Mouse (Mus musculus) lung, embryonic 14.5 days (tissue): ENCODE data around the gene Etfdh. TPM values are rescaled to one million over a fixed set of nuclear protein-coding genes. Genes with fewer than 3 reads are reported as not detected.
A peak's percentile ranks its signal among the peaks of the same experiment; 100 is the strongest.

Experiments used
- ATAC-seq: fragments of 200-750 bp; cut with Nextera tagmentation; 2 replicates; pipeline ENCODE4 v1.8.0; 2017; ENCODE audit warnings: mild to moderate bottlenecking, moderate TSS enrichment, moderate library complexity; ENCODE audit not compliant: insufficient read depth
- DNase-seq: peaks from one replicate; pipeline ENCODE4 v3.0.0-alpha.2; 2015
- H3K27ac ChIP-seq: fragments of 300-500 bp; sonication (generic); 2 replicates; pipeline ENCODE4 v1.5.1; 2014; ENCODE audit warnings: low read depth, mild to moderate bottlenecking, moderate library complexity
- H3K27me3 ChIP-seq: fragments of 300-500 bp; sonication (generic); 2 replicates; pipeline ENCODE4 v1.6.1; 2014; ENCODE audit warnings: low read length, control low read depth; ENCODE audit not compliant: insufficient read depth
- H3K36me3 ChIP-seq: fragments of 300-500 bp; sonication (generic); 2 replicates; pipeline ENCODE4 v1.6.1; 2014; ENCODE audit warnings: control low read depth; ENCODE audit not compliant: insufficient read depth
- H3K4me1 ChIP-seq: fragments of 300-500 bp; sonication (generic); 2 replicates; pipeline ENCODE4 v1.6.1; 2014; ENCODE audit warnings: antibody characterized with exemption, control low read depth; ENCODE audit not compliant: insufficient read depth
- H3K4me2 ChIP-seq: fragments of 300-500 bp; sonication (generic); 2 replicates; pipeline ENCODE4 v1.6.1; 2014; ENCODE audit warnings: mild to moderate bottlenecking
- H3K4me3 ChIP-seq: fragments of 300-500 bp; sonication (generic); 2 replicates; pipeline ENCODE4 v1.5.1; 2014; ENCODE audit warnings: low read depth, low read length
- H3K9ac ChIP-seq: fragments of 300-500 bp; sonication (generic); 2 replicates; pipeline ENCODE4 v1.6.1; 2014
- H3K9me3 ChIP-seq: fragments of 300-500 bp; sonication (generic); 2 replicates; pipeline ENCODE4 v1.6.1; 2016; ENCODE audit warnings: low read depth, low read length, control low read depth
- CTCF ChIP-seq: IDR thresholded peaks from 2 replicates; pipeline ENCODE4 v1.5.1; 2016; ENCODE audit warnings: antibody characterized with exemption, low read depth
- WGBS: fragments of 180-500 bp; shearing (Covaris S2); extraction: QIAGEN DNeasy Blood & Tissue Kit; methylation state at CpG from one replicate; pipeline ENCODE4 v1.1.7; 2014; 5-methylcytosine and 5-hydroxymethylcytosine counted together
- polyA plus RNA-seq: library from polyadenylated mRNA; unstranded; fragments of >200 nt; fragmentation: Nextera tagmentation; extraction: Ambion mirVana; gene quantifications from 2 replicates; pipeline ENCODE4 v1.2.1, GENCODE M21; 2014

The Etfdh gene
- 48.1 and 52.5 TPM in 2 replicates for polyA plus RNA-seq

DNA sequence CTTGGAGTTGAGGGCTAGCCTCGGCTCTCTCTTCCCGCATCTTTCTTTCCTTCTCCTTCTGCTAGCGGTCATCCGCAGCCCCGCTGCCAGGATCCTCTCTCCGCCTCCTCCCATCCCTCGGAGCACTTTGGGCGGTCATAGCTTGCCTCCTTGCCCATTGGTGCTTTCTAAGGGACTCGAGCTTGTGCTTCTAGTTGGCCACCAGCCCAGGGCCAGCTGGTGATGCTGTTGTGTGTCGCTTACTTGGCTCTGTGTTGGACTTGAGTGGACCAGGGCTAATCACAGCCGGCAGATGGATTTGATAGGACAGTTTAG, at the start of gene Etfdh:
Etfdh (minus strand) TSS at position 85 of the 315 bp plus-strand sequence.
- H3K4me2 ChIP-seq: peak within 1 kb of the TSS; percentile 82
- TF ChIP-seq CTCF: no peak
- H3K4me1 ChIP-seq: no peaks in the 10 kb centered on the region
- peak within 1 kb of the TSS; percentile 93 for H3K27ac ChIP-seq
- no peaks in the 10 kb centered on the region for H3K27me3 ChIP-seq
- H3K36me3 ChIP-seq: peaks cover 22% of the 10 kb centered on the region
- H3K9ac ChIP-seq: peak within 1 kb of the TSS; percentile 83
- ATAC-seq: peak; percentile 75
- DNase-seq: peak; percentile 92
- H3K9me3 ChIP-seq: peaks cover 12% of the 10 kb centered on the region; the same call in 1 of the 2 replicates
- peak within 1 kb of the TSS; percentile 77 for H3K4me3 ChIP-seq
- WGBS: 0% methylated on average over 11 of the region's 11 CpGs

DNA sequence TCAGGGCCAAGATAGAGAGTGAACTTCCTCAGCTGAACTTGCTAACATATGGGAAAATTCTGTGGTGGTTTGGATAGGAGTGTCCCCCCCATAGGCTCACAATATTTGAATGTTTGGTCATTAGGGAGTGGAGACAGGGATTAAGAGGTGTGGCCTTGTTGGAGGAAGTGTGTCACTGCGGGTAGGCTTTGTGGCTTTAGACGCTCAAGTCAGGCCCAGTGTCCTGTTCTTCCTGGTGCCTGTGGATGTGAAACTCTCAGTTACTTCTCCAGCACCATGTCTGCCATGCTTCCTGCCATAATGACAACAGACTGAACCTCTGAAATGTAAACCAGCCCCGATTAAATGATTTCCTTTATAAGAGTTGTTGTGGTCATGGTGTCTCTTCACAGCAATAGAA, 47.1 kb upstream of the Etfdh start:
- Histone ChIP-seq H3K9ac (no peak overlapping the region), H3K36me3 (no peaks in the 10 kb centered on the region), H3K4me3 (no peak overlapping the region), H3K27ac (no peak overlapping the region), H3K4me2 (no peak overlapping the region), H3K9me3 (no peaks in the 10 kb centered on the region), H3K27me3 (no peaks in the 10 kb centered on the region), H3K4me1 (no peaks in the 10 kb centered on the region)
- ATAC-seq (no peak), DNase-seq (no peak)
- no peak for TF ChIP-seq CTCF
- 87% methylated on average over 3 of the region's 3 CpGs for WGBS

DNA sequence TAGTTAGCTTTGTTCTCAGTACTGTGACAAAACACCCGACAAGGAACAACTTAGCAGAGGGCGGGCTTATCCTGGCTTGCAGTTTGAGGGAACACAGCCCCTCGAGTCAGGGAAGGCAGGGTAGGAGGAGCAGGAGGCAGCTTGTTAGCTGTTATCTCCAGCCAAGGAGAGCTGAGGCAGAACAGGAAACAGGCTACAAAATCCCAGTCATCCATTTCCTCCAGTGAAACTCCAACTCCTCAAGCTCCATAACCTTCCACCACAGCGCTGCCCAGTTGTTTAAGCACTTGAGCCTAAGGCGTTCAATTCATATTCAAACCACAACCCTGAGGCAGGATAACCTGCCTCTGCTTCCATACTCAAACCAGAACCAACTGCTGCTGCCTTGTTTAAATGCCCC, 45.3 kb upstream of the Etfdh start:
- Histone ChIP-seq H3K27me3 (no peaks in the 10 kb centered on the region), H3K27ac (no peak overlapping the region), H3K4me2 (no peak overlapping the region), H3K9ac (no peak overlapping the region), H3K4me3 (no peak overlapping the region), H3K36me3 (no peaks in the 10 kb centered on the region), H3K4me1 (no peaks in the 10 kb centered on the region), H3K9me3 (no peaks in the 10 kb centered on the region)
- TF ChIP-seq CTCF: no peak
- ATAC-seq (no peak), DNase-seq (no peak)
- WGBS: 77% methylated on average over 5 of the region's 5 CpGs

GRCm38 (mm10) chr3:79673082-79673481, 43.8 kb upstream of the Etfdh start:
- no peaks in the 10 kb centered on the region for H3K36me3 ChIP-seq
- no peak overlapping the region for H3K4me3 ChIP-seq
- H3K9me3 ChIP-seq: no peaks in the 10 kb centered on the region
- H3K27me3 ChIP-seq: no peaks in the 10 kb centered on the region
- no peaks in the 10 kb centered on the region for H3K4me1 ChIP-seq
- H3K27ac ChIP-seq: no peak overlapping the region
- no peak overlapping the region for H3K9ac ChIP-seq
- peak; percentile 83 for TF ChIP-seq CTCF
- DNase-seq: peak; percentile 92
- ATAC-seq: no peak
- no peak overlapping the region for H3K4me2 ChIP-seq
- 10% methylated on average over 4 of the region's 4 CpGs for WGBS

DNA sequence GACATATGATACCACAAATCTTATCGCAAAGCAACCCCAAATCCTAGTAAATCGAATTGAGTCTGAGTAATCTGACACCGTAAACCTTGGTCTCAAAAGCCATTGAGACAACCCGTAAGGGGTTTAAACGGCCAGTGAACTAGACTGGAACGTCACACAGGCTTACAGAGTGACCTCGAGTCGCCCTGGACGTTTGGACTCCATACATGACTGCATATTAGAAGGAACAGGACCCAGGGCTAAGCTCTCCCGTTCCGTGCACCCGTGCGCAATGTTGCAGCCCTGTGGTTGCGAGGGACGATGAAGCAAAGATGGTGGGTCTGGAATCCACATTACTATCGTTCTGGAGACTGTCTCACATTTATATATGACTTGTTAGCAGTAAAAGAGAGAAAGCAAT, 42.9 kb upstream of the Etfdh start:
- H3K9ac ChIP-seq: no peak overlapping the region
- no peak for DNase-seq
- H3K9me3 ChIP-seq: no peaks in the 10 kb centered on the region
- no peaks in the 10 kb centered on the region for H3K27me3 ChIP-seq
- WGBS: 68% methylated on average over 16 of the region's 16 CpGs
- no peaks in the 10 kb centered on the region for H3K36me3 ChIP-seq
- H3K4me3 ChIP-seq: no peak overlapping the region
- no peak for TF ChIP-seq CTCF
- no peak for ATAC-seq
- no peaks in the 10 kb centered on the region for H3K4me1 ChIP-seq
- H3K4me2 ChIP-seq: no peak overlapping the region
- H3K27ac ChIP-seq: no peak overlapping the region

DNA sequence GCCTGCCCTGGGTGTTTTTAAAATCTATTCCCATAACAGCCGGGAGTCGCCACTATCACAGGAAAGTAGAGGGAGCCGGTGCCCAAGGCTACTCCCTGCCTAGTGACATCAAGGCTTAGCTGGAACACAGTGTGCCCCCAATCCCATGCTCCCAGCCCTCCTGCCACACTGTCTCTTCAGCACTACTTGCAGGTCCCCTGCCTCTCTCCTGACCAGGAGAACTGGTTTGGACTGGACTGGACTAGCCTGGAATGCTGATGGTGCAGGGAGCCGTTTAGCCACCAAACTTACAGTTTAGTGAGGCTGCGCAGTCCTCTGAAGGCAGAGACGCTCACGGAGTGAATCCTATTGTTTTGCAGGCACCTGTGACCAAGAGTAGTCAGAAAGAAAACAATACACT, 41.3 kb upstream of the Etfdh start:
- Histone ChIP-seq H3K36me3 (no peaks in the 10 kb centered on the region), H3K9ac (no peak overlapping the region), H3K4me3 (no peak overlapping the region), H3K27ac (no peak overlapping the region), H3K4me2 (no peak overlapping the region), H3K27me3 (no peaks in the 10 kb centered on the region), H3K4me1 (no peaks in the 10 kb centered on the region), H3K9me3 (no peaks in the 10 kb centered on the region)
- DNase-seq: no peak
- TF ChIP-seq CTCF: no peak
- ATAC-seq: no peak
- WGBS: 75% methylated on average over 7 of the region's 7 CpGs

GRCm38 (mm10) chr3:79664787-79665408, 35.6 kb upstream of the Etfdh start:
- peak; percentile 89 for TF ChIP-seq CTCF
- no peaks in the 10 kb centered on the region for H3K36me3 ChIP-seq
- H3K27me3 ChIP-seq: no peaks in the 10 kb centered on the region
- no peaks in the 10 kb centered on the region for H3K9me3 ChIP-seq
- H3K4me3 ChIP-seq: no peak overlapping the region
- DNase-seq (peak; percentile 87), ATAC-seq (peak; percentile 44; the same call in 1 of the 2 replicates)
- no peak overlapping the region for H3K4me2 ChIP-seq
- WGBS: 30% methylated on average over 9 of the region's 9 CpGs
- no peak overlapping the region for H3K27ac ChIP-seq
- no peaks in the 10 kb centered on the region for H3K4me1 ChIP-seq
- H3K9ac ChIP-seq: no peak overlapping the region
